Mouse (Mus musculus) v-Abl transformed pro-B cells (cell line): ENCODE results near the gene Phip.

ENCODE experiments used
- in situ Hi-C, 2 experiments: fragments of 400-800 bp; cut with MboI; formaldehyde crosslinking; loops; one replicate each; pipeline ENCODE4 v1.15.1; 2025; ENCODE audit not compliant: unreplicated experiment in 2 of 2

Phip gene

GRCm38 (mm10) chr9:82888645-82889044 is 86.7 kb downstream of the Phip start:
- in situ Hi-C loops = loop anchor here (10.0 kb wide), 2 partner anchors 376 to 486 kb away; no protein-coding TSS in a partner anchor

- in situ Hi-C loops = loop anchor here (5.0 to 10.0 kb wide), 4 partner anchors 33 to 491 kb away; no protein-coding TSS in a partner anchor
Measured at GRCm38 (mm10) chr9:82884177-82884576, 91.1 kb downstream of the Phip start.

DNA sequence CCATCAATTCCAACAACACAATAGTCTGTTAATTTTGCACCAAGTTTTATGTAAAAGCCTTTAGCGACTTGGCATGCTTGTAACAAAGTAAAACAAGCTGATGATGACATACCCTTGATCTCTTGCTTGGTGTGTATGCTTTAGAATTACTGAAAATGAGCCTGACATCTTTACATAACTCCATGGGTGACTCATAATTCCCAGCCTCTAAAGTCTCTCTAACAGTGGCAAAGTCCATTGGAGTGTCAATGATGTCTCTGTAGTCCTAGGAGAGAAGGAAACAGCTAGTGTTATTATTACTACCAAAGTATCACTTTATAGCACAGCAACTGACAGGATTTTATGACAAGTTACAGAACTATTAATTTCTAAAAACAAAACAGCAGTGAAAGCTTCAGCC is 98.2 kb downstream of the Phip start:
- in situ Hi-C loops = loop anchor here in 1 of 2 experiments (10.0 kb wide), 1 partner anchor 498 kb away; no protein-coding TSS in a partner anchor

- in situ Hi-C loops = loop anchor here (10.0 kb wide), 4 partner anchors 407 to 747 kb away; no protein-coding TSS in a partner anchor
Measured at GRCm38 (mm10) chr9:82867698-82868097, 107.6 kb downstream of the Phip start.

DNA sequence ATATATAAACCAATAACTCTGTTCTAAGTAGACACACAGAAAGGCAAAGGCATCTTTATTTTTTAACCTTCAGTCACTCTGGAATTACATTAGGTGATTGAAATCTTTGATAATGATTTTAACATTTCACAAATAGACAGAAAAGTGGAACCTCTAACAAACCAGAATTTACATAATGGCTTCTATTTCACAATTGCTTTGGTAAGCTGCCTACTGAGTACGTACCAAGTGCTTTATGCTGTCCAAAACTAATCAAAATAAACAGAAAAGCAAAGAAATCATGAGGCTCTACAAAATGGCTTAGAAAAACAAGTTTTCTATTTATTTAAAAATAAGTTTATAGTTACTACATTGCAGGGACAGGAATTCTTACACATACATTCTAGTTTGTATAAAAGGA is 109.2 kb downstream of the Phip start:
- in situ Hi-C loops = loop anchor here (10.0 kb wide), 4 partner anchors 409 to 749 kb away; no protein-coding TSS in a partner anchor

DNA sequence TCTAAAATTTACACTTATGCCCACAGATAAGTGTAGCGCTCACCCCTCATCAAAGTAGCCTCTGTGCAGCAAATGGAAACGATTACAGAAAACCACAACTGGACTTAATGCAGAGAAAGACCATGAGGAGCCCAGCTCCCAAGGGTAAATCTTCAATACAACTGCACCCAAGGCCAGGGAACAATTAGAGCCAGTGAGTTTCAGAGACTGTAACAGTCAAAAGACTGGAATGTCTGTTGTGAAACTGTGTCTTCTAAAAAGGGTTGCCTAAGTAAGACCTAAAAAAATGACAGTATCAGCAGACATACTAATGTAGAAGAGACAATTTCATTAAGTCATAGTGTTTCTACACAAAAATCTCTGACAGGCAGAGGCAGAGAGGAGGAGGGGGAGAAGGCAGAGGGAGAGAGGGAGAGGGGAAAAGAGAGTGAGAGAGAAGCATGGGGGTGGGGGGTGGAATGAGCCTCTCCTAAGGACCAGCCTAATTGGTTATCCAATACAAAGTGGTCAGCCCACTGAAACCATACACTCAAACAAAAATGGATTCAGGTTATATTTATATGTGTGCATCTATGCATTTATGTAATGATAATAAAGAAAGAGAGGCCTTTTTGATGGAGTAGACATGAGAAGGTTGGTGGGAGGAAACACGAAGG is 113.4 kb downstream of the Phip start:
- in situ Hi-C loops = loop anchor here (10.0 kb wide), 4 partner anchors 413 to 753 kb away; no protein-coding TSS in a partner anchor

DNA sequence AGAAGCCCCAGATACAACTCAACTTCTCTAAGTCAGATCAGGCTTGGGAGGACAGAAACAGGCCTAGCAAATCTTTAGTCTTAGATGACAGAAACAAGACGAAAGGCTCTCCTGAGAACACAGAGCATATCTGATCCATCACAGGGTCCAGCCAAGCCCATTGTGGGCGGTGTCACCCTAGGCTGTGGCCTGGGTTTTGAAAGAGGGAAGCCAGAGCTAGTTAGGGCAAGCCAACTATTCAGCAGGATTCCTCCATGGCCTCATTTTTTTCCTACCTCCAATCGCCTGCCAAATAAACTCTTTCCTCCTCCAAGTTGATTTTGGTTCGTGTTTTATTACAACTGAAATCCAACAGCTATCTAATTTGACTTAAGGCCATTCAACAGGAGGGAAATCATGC is 114.0 kb downstream of the Phip start:
- in situ Hi-C loops = loop anchor here (10.0 kb wide), 4 partner anchors 413 to 753 kb away; no protein-coding TSS in a partner anchor

DNA sequence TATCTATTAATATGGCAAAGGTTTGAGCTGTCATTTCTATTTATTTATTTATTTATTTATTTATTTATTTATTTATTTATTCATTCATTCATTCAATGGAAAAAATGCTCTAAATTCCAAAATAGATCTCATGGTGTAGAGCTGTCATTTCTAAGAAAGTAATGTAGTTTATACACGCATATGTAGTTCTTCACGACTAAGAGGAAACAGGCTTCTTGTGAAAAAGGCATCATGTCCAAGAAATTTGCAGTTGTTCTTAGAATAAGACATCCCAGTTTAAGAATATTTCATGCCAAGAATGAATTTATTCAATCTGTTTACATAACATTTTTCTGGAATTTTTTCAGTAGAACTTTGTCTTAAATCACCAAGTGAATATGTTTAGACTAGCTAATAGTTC is 114.5 kb downstream of the Phip start:
- in situ Hi-C loops = loop anchor here (10.0 kb wide), 4 partner anchors 414 to 754 kb away; no protein-coding TSS in a partner anchor

DNA sequence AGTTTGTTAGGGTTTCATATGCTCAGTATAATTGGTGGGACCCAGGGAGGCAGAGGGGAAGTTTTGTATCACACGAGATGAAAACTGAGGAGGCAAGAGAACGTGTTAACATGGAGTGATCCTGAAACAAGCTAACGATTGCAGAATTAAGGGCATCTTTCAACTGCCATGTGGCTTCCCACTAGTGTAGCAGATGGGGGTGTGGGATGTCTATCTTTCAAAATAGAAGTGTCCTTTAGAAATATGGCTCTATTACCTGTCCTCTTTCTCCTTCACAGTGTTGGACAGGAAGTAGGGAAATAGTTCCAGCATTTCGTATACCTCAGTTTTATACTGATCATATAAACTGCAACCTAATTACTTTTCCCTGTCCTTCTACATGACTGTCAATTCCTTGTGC is 119.1 kb downstream of the Phip start:
- in situ Hi-C loops = loop anchor here (10.0 kb wide), 4 partner anchors 211 to 1101 kb away; partner anchors contain the start of gene Mei4 (in 2 of the 2)

GRCm38 (mm10) chr9:82854973-82855614 is 120.2 kb downstream of the Phip start:
- in situ Hi-C loops = loop anchor here (10.0 kb wide), 4 partner anchors 210 to 1100 kb away; partner anchors contain the start of gene Mei4 (in 2 of the 2)

DNA sequence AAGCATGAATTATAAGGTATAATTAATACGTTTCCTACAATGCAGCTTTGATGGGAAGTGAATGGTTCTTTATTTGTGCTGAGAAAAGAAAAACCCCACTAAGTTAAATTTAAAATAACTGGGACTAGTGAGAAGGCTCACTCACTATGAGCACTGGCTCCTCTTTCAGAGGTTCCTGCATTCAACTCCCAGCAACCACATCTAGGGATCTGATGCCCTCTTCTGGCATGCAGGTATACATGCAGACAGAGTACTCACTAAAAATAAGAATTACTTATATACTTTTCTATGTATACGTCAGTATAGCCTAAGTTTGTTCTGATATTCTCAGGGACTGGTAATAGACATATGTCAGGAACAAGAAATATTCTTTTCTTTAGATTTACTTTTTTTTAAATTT is 121.3 kb downstream of the Phip start:
- in situ Hi-C loops = loop anchor here (10.0 kb wide), 4 partner anchors 209 to 1099 kb away; partner anchors contain the start of gene Mei4 (in 2 of the 2)

DNA sequence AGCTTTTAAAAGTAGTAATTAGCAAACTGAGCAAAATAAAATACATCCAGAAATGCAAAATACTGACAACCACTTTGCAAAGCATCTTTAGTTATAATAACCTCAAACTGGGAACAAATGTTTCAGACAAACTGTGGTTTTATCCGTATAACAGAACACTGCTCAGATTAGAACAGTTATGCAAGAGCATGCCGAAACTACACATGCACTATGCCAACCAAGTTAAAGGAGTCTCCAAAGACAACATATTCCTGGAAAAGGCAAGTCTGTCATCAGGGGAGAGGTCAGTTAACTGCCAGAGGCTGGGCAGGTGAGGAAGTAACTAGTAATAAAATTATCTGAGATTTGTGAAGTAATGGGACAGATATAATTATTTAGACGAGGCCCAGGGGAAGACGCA is 132.6 kb downstream of the Phip start:
- in situ Hi-C loops = loop anchor here in 1 of 2 experiments (25.0 kb wide), 1 partner anchor 1505 kb away; no protein-coding TSS in a partner anchor

DNA sequence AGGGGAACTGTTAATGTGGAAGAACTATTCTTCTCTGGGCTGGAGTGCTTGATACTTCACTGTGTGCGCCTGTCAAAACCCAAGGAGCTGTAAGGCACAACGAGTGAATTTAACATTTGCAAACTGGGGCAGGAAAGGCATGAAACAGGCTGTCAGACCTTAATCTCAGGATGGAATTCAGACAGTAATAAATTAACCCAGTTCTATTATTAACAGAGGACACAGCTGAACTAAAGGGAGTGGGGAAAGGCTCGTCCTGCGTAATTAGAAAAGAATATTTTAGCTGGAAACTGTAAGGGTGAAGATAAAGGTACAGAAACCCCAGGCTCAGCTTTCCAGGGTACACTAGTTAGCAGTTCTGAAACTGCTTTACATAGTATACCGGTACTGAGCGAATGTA is 139.4 kb downstream of the Phip start:
- in situ Hi-C loops = loop anchor here in 1 of 2 experiments (25.0 kb wide), 1 partner anchor 1499 kb away; no protein-coding TSS in a partner anchor

DNA sequence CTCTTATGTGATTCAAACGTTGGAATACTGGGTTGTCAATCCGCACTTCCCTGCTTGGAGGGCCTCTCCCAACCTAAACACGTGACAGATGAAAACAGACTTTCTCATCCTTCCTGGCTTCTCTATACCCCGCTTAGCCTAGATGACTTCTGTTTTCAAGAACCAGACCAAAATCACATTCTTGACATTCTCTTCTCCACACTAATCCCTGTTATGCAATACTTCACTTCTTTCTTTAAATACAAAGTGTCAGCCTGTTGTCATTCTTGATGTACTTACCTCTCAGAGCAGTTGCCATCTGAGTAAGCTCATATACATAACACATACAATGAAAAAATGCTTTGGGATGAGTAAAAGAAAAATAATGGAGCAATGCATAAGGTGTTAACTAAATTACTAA is 143.4 kb downstream of the Phip start:
- in situ Hi-C loops = loop anchor here in 1 of 2 experiments (25.0 kb wide), 1 partner anchor 1495 kb away; no protein-coding TSS in a partner anchor

- in situ Hi-C loops = loop anchor here in 1 of 2 experiments (10.0 to 25.0 kb wide), 3 partner anchors 965 to 1493 kb away; partner anchors contain the start of gene Mei4
Measured at GRCm38 (mm10) chr9:82829693-82830430, 145.5 kb downstream of the Phip start.

DNA sequence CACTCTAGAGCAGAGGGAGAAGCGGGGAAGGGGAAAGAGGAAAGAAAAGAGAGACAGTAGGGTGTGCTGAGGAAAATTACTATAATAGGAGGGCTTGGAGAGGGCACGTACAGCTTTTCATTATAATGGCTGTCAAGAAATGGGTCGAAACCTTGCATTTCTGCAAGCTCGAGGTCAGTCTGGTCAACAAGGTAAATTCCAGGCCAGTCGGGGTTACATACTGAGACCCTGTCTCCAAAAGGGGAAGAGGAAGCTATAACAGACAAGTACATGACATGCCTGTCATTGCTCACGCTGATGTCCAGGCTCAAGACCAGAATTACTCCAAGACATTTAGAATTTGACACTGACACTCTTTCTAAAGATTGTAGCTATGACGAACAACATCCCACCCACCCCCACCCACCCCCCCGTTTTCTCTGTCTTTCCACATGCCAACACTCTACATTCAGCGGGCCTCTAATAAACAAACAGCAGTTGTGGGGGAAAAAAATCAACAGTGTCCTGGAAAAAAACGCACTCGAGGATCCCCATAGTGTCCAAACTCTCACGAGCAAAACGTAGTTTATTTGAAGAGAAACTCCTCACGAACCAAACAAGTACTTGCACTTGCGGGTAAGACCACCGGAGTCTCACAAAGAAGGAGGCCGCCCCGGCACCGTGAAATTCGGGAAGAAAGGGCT is 146.2 kb downstream of the Phip start, which contains the start of gene Irak1bp1:
Gene Irak1bp1, plus strand, starts transcription at position 534 of the 683 bp plus-strand sequence.
- in situ Hi-C loops = loop anchor here in 1 of 2 experiments (10.0 to 25.0 kb wide), 3 partner anchors 964 to 1492 kb away; partner anchors contain the start of gene Mei4

GRCm38 (mm10) chr9:82826426-82826825 is 148.9 kb downstream of the Phip start:
- in situ Hi-C loops = loop anchor here in 1 of 2 experiments (10.0 to 25.0 kb wide), 3 partner anchors 962 to 1489 kb away; partner anchors contain the start of gene Mei4
